Mouse (Mus musculus) layer of hippocampus, postnatal 14 days (tissue): ENCODE data around the gene Gm42791. TPM values are rescaled to one million over a fixed set of nuclear protein-coding genes. Genes with fewer than 3 reads are reported as not detected.
A peak's percentile ranks its signal among the peaks of the same experiment; 100 is the strongest.

ENCODE experiments used
- DNase-seq, 2 experiments: peaks; one replicate each; pipeline ENCODE4 v3.0.0; 2021 to 2022; ENCODE audit warnings: low spot score in 2 of 2, mixed read lengths in 1 of 2
- total RNA-seq, 2 experiments: library from RNA; stranded (reverse); gene quantifications; 2 replicates each; pipeline ENCODE4 v1.2.3; 2021

The Gm42791 gene
- total RNA-seq, 2 experiments from 2014 or later = 15.2 to 18.0 TPM

GRCm38 (mm10) chr5:148928382-148929115, 66.4 kb downstream of the Gm42791 start:
- peak; percentile 96 for DNase-seq

- no peak for DNase-seq
Observed at GRCm38 (mm10) chr5:148927717-148928223, 67.2 kb downstream of the Gm42791 start.

GRCm38 (mm10) chr5:148924586-148924985, 70.4 kb downstream of the Gm42791 start:
- no peak for DNase-seq

GRCm38 (mm10) chr5:148924051-148924450, 70.9 kb downstream of the Gm42791 start:
- DNase-seq = no peak

GRCm38 (mm10) chr5:148923408-148923807, 71.5 kb downstream of the Gm42791 start:
- DNase-seq = no peak

- no peak for DNase-seq
Observed at GRCm38 (mm10) chr5:148922773-148923172, 72.2 kb downstream of the Gm42791 start.

- no peak for DNase-seq
Observed at GRCm38 (mm10) chr5:148918049-148918448, 76.9 kb downstream of the Gm42791 start.

GRCm38 (mm10) chr5:148916775-148917174, 78.2 kb downstream of the Gm42791 start:
- DNase-seq = no peak

GRCm38 (mm10) chr5:148912262-148912661, 82.7 kb downstream of the Gm42791 start:
- no peak for DNase-seq

- no peak for DNase-seq
Observed at GRCm38 (mm10) chr5:148910066-148910465, 84.9 kb downstream of the Gm42791 start.

- peak in 1 of 2 experiments; percentile 28 for DNase-seq
Observed at GRCm38 (mm10) chr5:148909402-148909801, 85.5 kb downstream of the Gm42791 start.

GRCm38 (mm10) chr5:148909057-148909395, 85.9 kb downstream of the Gm42791 start:
- DNase-seq = peak; percentile 24 to 37

- peak; percentile 26 to 27 for DNase-seq
Observed at GRCm38 (mm10) chr5:148908191-148909056, 86.5 kb downstream of the Gm42791 start.

GRCm38 (mm10) chr5:148906305-148906704, 88.6 kb downstream of the Gm42791 start:
- no peak for DNase-seq

GRCm38 (mm10) chr5:148904846-148905245, 90.1 kb downstream of the Gm42791 start:
- DNase-seq = no peak

- no peak for DNase-seq
Observed at GRCm38 (mm10) chr5:148899361-148899760, 95.6 kb downstream of the Gm42791 start.

- DNase-seq = peak in 1 of 2 experiments; percentile 23
Observed at GRCm38 (mm10) chr5:148897941-148898417, 97.0 kb downstream of the Gm42791 start.

- peak; percentile 16 to 40 for DNase-seq
Observed at GRCm38 (mm10) chr5:148897069-148897702, 97.8 kb downstream of the Gm42791 start.

GRCm38 (mm10) chr5:148896515-148896914, 98.4 kb downstream of the Gm42791 start:
- DNase-seq = no peak

GRCm38 (mm10) chr5:148895833-148896232, 99.1 kb downstream of the Gm42791 start:
- no peak for DNase-seq

- DNase-seq = no peak
Observed at GRCm38 (mm10) chr5:148895034-148895433, 99.9 kb downstream of the Gm42791 start.
